In the genomic region with DNA sequence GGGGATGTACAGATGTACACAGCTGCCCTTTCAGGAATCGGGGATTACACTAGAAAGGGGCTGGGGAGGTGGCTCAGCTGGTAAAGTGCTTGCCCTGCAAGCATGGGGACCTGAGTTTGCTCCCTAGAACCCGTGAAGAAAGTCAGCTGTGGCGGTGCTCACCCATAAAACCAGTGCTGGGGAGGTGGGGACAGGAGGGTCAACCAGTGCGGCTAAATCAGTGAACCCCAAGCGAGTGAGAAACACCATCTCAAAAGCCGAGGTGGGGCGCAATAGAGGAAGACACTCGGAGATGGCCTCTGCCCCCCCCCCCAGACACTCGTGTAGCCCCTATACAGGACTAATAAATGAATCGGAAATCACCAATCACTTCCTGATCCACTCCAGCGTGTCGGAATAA, we compare ENCODE assay signal across 36 mouse cellular contexts. TPM values are rescaled to one million over a fixed set of nuclear protein-coding genes. Genes with fewer than 3 reads are reported as not detected.
"Had no signal": no experiment of that assay in that cellular context is flagged by ENCODE, and none has a peak within 500 bp of the region (broad histone marks: within the 10 kb centered on the region; RNA-seq: fewer than 3 reads in every experiment).

No protein-coding gene starts in this region.

- ATAC-seq: liver, embryonic 12.5 days; liver, postnatal 0 days; lung, postnatal 0 days; midbrain, embryonic 13.5 days; midbrain, embryonic 15.5 days; midbrain, embryonic 16.5 days had no signal

- H3K36me3 ChIP-seq: limb, embryonic 10.5 days; limb, embryonic 12.5 days; limb, embryonic 13.5 days; limb, embryonic 15.5 days; liver, embryonic 12.5 days; liver, embryonic 13.5 days; liver, embryonic 15.5 days; lung, embryonic 15.5 days; midbrain, embryonic 10.5 days; midbrain, embryonic 12.5 days; midbrain, embryonic 13.5 days; midbrain, embryonic 15.5 days; neural tube, embryonic 12.5 days had no signal

- H3K4me1 ChIP-seq: limb, embryonic 10.5 days; limb, embryonic 12.5 days; limb, embryonic 13.5 days; limb, embryonic 15.5 days; liver, embryonic 12.5 days; liver, embryonic 13.5 days; lung, embryonic 15.5 days; megakaryocyte, embryonic 14.5 days; midbrain, embryonic 10.5 days; midbrain, embryonic 12.5 days; midbrain, embryonic 13.5 days; midbrain, embryonic 15.5 days; neural tube, embryonic 12.5 days had no signal

- H3K4me2 ChIP-seq: limb, embryonic 12.5 days; limb, embryonic 13.5 days; limb, embryonic 15.5 days; liver, embryonic 11.5 days; liver, embryonic 12.5 days; liver, embryonic 13.5 days; liver, embryonic 15.5 days; lung, embryonic 14.5 days; lung, embryonic 15.5 days; midbrain, embryonic 11.5 days; midbrain, embryonic 12.5 days; midbrain, embryonic 13.5 days; midbrain, embryonic 15.5 days; neural tube, embryonic 12.5 days had no signal

- H3K9ac ChIP-seq: limb, embryonic 12.5 days; limb, embryonic 13.5 days; limb, embryonic 15.5 days; liver, embryonic 12.5 days; liver, embryonic 13.5 days; liver, embryonic 14.5 days; liver, embryonic 15.5 days; liver, postnatal 0 days; lung, embryonic 14.5 days; lung, embryonic 15.5 days; midbrain, embryonic 12.5 days; midbrain, embryonic 13.5 days; midbrain, embryonic 15.5 days; neural tube, embryonic 12.5 days had no signal

- H3K4me3 ChIP-seq: limb, embryonic 10.5 days; limb, embryonic 12.5 days; limb, embryonic 13.5 days; limb, embryonic 15.5 days; liver, embryonic 12.5 days; liver, embryonic 13.5 days; liver, embryonic 15.5 days; lung, embryonic 15.5 days; megakaryocyte, embryonic 14.5 days; midbrain, embryonic 10.5 days; midbrain, embryonic 12.5 days; midbrain, embryonic 13.5 days; midbrain, embryonic 15.5 days; myocyte; neural tube, embryonic 12.5 days had no signal

- H3K27me3 ChIP-seq: limb, embryonic 12.5 days; limb, embryonic 13.5 days; limb, embryonic 15.5 days; liver, embryonic 12.5 days; liver, embryonic 13.5 days; lung, embryonic 15.5 days; midbrain, embryonic 12.5 days; midbrain, embryonic 13.5 days; midbrain, embryonic 15.5 days; neural tube, embryonic 12.5 days had no signal

- H3K27ac ChIP-seq: limb, embryonic 10.5 days; limb, embryonic 12.5 days; limb, embryonic 13.5 days; limb, embryonic 15.5 days; liver, embryonic 12.5 days; liver, embryonic 13.5 days; liver, embryonic 14.5 days; liver, embryonic 15.5 days; lung, embryonic 15.5 days; macrophage; midbrain, embryonic 10.5 days; midbrain, embryonic 12.5 days; midbrain, embryonic 13.5 days; midbrain, embryonic 15.5 days; neural tube, embryonic 12.5 days had no signal

- H3K9me3 ChIP-seq: limb, embryonic 10.5 days; limb, embryonic 12.5 days; limb, embryonic 13.5 days; limb, embryonic 15.5 days; liver, embryonic 12.5 days; liver, embryonic 13.5 days; liver, embryonic 15.5 days; lung, embryonic 15.5 days; megakaryocyte, embryonic 14.5 days; midbrain, embryonic 10.5 days; midbrain, embryonic 12.5 days; midbrain, embryonic 13.5 days; midbrain, embryonic 15.5 days; neural tube, embryonic 12.5 days had no signal

- DNase-seq: left cerebral cortex, postnatal 4 days; liver; liver, embryonic 13.5 days; liver, postnatal 0 days; lung, adult 18-20 months; lung, adult 2 months; lung, embryonic 14.5 days; lung, postnatal 10 days; lung, postnatal 14 days; lung, postnatal 36 days; midbrain, embryonic 14.5 days had no signal

RNA-seq across cellular contexts. Expression of a gene that starts 33.8 kb away (rescaled TPM):
- total RNA-seq: liver, adult 2 months had no signal
- polyA plus RNA-seq: liver, adult 2 months; macrophage; myocyte had no signal

RNA-seq across cellular contexts. Expression of a gene that starts 38.7 kb away (rescaled TPM):
- total RNA-seq: liver, adult 2 months; megakaryocyte-erythroid progenitor cell, adult 5-6 weeks; midbrain, postnatal 0 days; monocyte, adult 5-6 weeks had no signal
- polyA plus RNA-seq: liver, adult 2 months; liver, embryonic 13.5 days; liver, postnatal 0 days; lung, adult 2 months; lung, embryonic 16.5 days; lung, postnatal 0 days had no signal
